Mouse (Mus musculus): ENCODE measurements around the gene Klhdc7b. TPM values are rescaled to one million over a fixed set of nuclear protein-coding genes. Genes with fewer than 3 reads are reported as not detected.

Gene Klhdc7b
- polyA plus RNA-seq, 1 experiment from 2014 or later = not detected

DNA sequence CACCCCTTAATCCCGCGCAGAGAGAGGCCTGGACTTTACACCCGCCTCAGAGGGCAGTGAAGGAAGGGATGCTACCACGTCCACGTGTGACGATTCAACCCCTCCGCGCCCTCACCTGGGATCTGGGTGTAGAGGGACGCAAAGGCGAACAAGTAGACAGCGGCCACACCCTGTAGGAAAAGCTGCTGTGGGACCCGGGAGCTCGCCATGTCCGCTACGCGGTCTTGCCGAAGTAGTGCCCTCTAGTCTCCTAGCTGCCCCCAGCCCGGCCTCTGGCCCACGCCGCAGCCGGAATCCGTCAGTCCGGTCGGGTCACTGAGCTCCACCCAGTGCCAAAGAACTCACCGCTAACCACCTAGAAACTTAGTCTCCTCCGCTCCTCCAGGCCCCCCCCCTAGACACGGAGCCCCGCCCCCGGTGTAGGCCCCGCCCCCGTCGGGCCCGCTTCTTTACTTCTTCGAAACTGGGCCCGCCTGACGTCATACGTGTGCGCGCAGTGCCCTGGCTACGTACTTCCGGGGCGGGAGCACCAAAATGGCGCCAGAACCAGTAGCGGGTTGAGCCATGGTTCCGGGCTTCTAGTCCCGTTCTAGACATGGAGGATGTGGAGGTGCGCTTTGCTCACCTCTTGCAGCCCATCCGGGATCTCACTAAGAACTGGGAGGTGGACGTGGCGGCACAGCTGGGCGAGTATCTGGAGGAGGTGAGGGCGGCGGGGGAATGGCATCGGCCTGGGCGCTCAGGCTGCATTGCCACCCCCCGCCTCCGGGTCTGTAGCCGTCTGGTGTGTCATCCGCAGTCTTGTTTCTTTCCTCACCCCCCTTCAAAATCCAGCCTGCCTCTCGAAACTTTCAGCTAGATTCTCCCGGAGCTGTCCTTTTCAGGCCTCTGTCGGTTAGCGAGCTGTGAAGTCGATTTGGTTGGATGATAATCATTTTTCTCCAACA lies 29.2 kb upstream of the Klhdc7b start, which contains the start of the genes Lmf2 and Ncaph2:
TSS of gene Lmf2 (minus strand) at position 419 of the 947 bp plus-strand sequence.
TSS of gene Ncaph2 (plus strand) at position 479 of the 947 bp plus-strand sequence.
- no peaks in the 10 kb centered on the region for H3K9me3 ChIP-seq
- peaks cover 37% of the 10 kb centered on the region for H3K4me1 ChIP-seq
- peaks cover 30% of the 10 kb centered on the region for H3K36me3 ChIP-seq
- peak within 1 kb of the TSS; percentile 84 for H3K4me2 ChIP-seq (replicated peaks)
- peak within 1 kb of the TSS; percentile 84 for H3K27ac ChIP-seq (replicated peaks)
- under 1% methylated on average over 64 of the region's 64 CpGs for WGBS
- H3K27me3 ChIP-seq = no peaks in the 10 kb centered on the region
- H3K9ac ChIP-seq (replicated peaks) = peak within 1 kb of the TSS; percentile 73
- ATAC-seq (replicated peaks) = peak; percentile 92
- H3K4me3 ChIP-seq = peak within 1 kb of the TSS; percentile 62

DNA sequence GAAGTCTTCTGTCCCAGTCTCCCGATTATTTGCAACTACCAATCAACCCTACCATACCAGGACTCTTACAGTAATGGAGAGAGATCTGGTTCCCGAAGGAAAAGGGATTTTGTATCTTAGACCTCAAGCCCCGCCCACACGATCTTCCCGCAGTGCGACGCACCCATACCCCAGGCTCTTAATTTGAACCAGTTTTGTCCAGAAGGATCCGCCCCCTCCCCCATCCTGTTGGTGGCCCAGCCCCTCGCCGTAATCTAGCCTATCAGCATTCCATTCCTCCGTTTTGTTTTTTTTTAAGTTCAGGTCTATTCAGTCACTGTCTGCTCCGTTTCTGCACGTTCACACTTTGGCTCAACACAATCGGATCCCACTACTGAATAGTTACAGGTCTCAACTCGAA lies 28.3 kb upstream of the Klhdc7b start:
- peak overlapping the region; percentile 62 for H3K4me3 ChIP-seq
- H3K4me2 ChIP-seq (replicated peaks) = peak overlapping the region; percentile 84
- H3K27ac ChIP-seq (replicated peaks) = peak overlapping the region; percentile 84
- WGBS = under 1% methylated on average over 15 of the region's 15 CpGs
- peak overlapping the region; percentile 73 for H3K9ac ChIP-seq (replicated peaks)
- ATAC-seq (replicated peaks) = peak; percentile 66
- H3K4me1 ChIP-seq = peaks cover 37% of the 10 kb centered on the region
- H3K27me3 ChIP-seq = no peaks in the 10 kb centered on the region
- H3K36me3 ChIP-seq = peaks cover 30% of the 10 kb centered on the region
- no peaks in the 10 kb centered on the region for H3K9me3 ChIP-seq

DNA sequence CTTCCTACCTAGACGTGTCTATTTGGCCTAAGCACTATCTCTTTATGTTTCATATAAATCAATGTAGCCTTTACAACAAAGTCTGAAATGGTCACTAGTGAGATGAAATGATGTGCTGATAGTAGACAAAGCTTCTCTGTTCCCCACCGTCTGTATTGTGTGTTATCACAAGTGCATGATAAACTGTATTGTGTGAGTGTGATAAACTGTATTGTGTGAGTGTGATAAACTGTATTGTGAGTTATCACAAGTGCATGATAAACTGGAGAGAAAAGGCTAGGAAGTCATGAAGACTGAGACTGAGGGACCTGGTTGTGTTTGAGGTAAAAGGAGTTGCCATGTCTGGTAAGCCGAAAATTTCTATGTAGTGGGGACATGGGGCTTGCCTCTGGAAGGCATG lies 25.9 kb upstream of the Klhdc7b start:
- Histone ChIP-seq H3K4me3 (no peak overlapping the region), H3K9ac (replicated peaks) (no peak overlapping the region), H3K4me2 (replicated peaks) (no peak overlapping the region), H3K27ac (replicated peaks) (no peak overlapping the region), H3K36me3 (peaks cover 32% of the 10 kb centered on the region), H3K4me1 (peaks cover 35% of the 10 kb centered on the region), H3K27me3 (no peaks in the 10 kb centered on the region), H3K9me3 (no peaks in the 10 kb centered on the region)
- no peak for ATAC-seq (replicated peaks)
- WGBS = 89% methylated on average over 3 of the region's 3 CpGs

DNA sequence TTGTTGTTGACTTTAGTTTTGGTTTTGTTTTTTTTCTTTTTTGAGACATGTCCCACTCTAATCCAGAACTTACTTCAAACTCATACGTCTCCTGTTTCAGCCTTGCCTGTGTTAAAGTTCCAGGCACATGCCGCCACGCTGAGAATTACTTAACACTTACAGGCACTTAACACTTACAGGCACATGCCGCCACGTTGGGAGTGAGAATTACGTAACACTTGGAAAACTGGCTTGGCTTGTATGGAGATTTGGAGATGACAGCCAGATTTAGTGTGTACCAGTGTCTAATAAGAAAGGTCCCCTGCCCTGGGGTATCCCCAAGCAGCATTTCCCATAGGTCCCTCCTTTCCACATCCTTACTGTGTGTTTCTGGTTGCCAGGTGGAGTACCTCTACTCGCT lies 21.7 kb upstream of the Klhdc7b start:
- H3K27ac ChIP-seq (replicated peaks) = no peak overlapping the region
- 0 out of 2 replicates have a peak, but pooled peaks cover 4% of the 10 kb centered on the region for H3K4me1 ChIP-seq
- H3K9me3 ChIP-seq = no peaks in the 10 kb centered on the region
- WGBS = 90% methylated on average over 7 of the region's 7 CpGs
- no peak overlapping the region for H3K4me3 ChIP-seq
- H3K27me3 ChIP-seq = no peaks in the 10 kb centered on the region
- H3K4me2 ChIP-seq (replicated peaks) = no peak overlapping the region
- H3K36me3 ChIP-seq = peaks cover 74% of the 10 kb centered on the region
- no peak for ATAC-seq (replicated peaks)
- H3K9ac ChIP-seq (replicated peaks) = no peak overlapping the region

DNA sequence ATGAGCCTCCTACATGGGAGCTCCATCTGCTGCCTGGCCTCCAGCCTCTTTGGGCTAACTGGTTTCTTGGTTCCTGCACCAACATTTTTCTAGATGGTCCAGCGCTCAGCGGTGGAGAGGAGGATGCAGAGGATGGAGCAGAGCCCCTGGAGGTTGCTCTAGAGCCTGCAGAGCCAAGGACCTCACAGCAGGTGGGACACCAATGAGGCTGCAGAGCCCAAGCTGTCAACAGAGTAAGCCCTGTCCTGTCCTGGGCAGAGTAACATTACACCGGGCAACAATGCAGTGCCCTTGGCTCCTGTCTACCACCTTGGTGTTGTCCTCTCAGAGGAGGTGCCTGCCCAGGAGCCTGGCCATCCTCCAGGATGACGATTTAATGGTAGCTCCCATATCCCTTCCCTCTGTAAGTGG lies 19.6 kb upstream of the Klhdc7b start:
- ATAC-seq (replicated peaks) = no peak
- Histone ChIP-seq H3K4me2 (replicated peaks) (no peak overlapping the region), H3K27ac (replicated peaks) (no peak overlapping the region), H3K36me3 (peaks cover 95% of the 10 kb centered on the region), H3K4me3 (no peak overlapping the region), H3K27me3 (no peaks in the 10 kb centered on the region), H3K9me3 (no peaks in the 10 kb centered on the region), H3K9ac (replicated peaks) (no peak overlapping the region), H3K4me1 (no peaks in the 10 kb centered on the region)
- 97% methylated on average over 4 of the region's 4 CpGs for WGBS

DNA sequence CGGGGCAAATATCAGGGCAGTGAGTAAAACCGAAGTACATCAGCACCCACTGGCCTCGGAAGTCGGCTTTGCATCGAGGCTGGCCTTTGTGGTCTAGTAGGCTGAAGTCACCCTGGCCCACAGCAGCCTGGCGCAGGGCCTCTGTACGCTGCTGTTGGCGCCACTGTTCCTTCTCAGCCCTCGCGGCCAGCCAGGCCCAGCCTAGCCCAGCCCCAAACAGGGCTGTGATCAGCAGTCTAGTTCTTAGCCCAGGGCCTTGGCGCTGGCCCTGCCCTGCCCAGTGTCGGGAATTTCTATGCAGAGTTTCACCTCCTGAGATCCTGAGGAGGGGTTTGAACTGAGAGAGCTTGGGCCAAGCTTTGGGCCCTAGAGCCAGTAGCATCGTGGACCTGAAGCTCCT lies 12.6 kb upstream of the Klhdc7b start:
- Histone ChIP-seq H3K36me3 (peaks cover 55% of the 10 kb centered on the region), H3K27me3 (peaks cover 14% of the 10 kb centered on the region), H3K4me1 (peaks cover 14% of the 10 kb centered on the region), H3K9ac (replicated peaks) (no peak overlapping the region), H3K4me3 (no peak overlapping the region), H3K4me2 (replicated peaks) (no peak overlapping the region), H3K9me3 (no peaks in the 10 kb centered on the region), H3K27ac (replicated peaks) (no peak overlapping the region)
- 92% methylated on average over 13 of the region's 13 CpGs for WGBS
- no peak for ATAC-seq (replicated peaks)

DNA sequence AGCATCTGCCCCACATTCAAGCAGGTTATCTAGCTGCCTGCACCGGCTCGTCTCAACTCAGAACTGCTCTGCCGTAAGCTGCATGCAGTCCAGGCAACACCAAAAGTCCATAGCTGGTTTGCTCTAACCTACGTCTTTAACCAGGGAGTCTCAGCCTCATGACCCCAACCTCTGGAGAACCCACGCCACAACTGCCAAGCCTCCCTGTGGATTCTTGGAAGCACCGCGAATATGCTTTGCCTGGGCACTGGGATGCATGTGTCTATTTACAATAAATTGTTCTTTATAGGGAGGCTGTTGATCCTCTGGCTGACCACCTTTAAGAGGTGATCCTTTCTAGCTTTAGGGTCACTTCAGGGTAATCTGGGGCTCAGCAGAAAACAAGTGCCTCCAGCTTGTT lies 12.2 kb upstream of the Klhdc7b start:
- H3K4me1 ChIP-seq = peaks cover 14% of the 10 kb centered on the region
- WGBS = 89% methylated on average over 7 of the region's 7 CpGs
- no peaks in the 10 kb centered on the region for H3K9me3 ChIP-seq
- peak overlapping the region; percentile 65 for H3K4me2 ChIP-seq (replicated peaks)
- H3K27me3 ChIP-seq = peaks cover 18% of the 10 kb centered on the region
- peak overlapping the region; percentile 59 for H3K4me3 ChIP-seq
- no peak overlapping the region for H3K9ac ChIP-seq (replicated peaks)
- H3K36me3 ChIP-seq = peaks cover 51% of the 10 kb centered on the region
- no peak for ATAC-seq (replicated peaks)
- H3K27ac ChIP-seq (replicated peaks) = no peak overlapping the region; the same call in 1 of the 2 replicates

DNA sequence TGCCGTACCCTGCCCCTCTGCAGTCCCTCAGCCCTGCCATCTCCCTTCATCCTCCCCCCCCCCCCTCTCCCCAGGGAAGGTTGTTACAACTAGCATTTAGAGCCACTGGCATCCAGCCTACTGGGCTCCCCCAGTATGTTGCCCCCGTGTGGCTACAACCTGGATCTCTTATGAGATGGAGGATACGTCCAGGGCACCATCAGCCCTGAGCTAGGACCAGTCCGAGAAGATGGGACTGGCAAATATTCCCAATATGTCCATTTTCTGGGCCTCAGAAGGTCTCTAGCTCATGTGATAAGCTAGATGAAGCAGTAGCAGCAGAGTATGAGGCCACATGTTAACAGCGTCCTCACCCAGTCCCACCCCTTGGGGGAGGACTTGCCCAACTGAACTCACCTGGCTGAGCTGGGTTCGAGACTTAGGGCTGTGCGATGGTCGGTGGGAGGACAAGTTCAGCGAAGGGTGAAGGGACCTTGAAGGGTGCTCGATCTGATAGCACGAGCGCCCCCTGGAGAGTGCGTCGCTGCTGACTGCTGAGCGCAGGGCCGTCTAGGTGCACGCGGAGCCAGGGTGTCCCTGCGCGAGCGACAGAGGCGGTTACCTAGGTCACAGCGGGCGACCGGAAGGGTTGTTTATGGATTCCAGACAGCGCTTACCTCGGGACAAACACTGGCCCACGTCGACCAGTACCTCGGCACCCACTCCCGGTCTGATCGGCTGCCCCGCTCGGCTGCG lies 11.5 kb upstream of the Klhdc7b start:
- Histone ChIP-seq H3K4me3 (peak overlapping the region; percentile 59), H3K9ac (replicated peaks) (peak overlapping the region; percentile 76), H3K36me3 (peaks cover 44% of the 10 kb centered on the region), H3K4me2 (replicated peaks) (peak overlapping the region; percentile 65), H3K9me3 (no peaks in the 10 kb centered on the region), H3K27ac (replicated peaks) (peak overlapping the region; percentile 93), H3K4me1 (peaks cover 16% of the 10 kb centered on the region), H3K27me3 (peaks cover 25% of the 10 kb centered on the region)
- WGBS = 2% methylated on average over 35 of the region's 35 CpGs
- peak; percentile 88 for ATAC-seq (replicated peaks)

DNA sequence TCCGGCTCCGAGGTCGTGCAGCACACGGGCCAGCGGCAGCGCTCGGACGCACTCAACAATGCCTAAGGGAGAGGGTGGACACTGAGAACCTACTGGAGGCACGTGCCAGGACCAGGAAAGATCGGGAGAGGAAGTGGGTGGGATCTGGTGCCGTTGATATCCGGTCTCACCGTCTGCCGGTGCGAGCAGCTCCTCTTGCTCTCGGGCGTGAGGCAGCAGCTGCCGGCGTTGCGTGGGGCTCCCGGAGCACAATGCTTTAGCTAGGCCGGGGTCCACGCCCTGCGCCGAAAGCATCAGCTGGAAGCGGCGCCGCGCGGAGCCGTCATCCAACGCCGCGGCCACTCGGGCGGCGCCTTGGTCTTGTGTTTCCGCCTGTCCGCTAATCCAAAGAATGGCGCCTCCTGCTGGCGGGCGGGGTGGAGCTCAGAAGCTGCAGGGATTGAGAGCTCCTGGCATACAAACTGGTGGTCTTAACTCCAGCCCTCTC lies 10.9 kb upstream of the Klhdc7b start, which contains the start of gene Sco2:
TSS of gene Sco2 (minus strand) at position 85 of the 487 bp plus-strand sequence.
- peak within 1 kb of the TSS; percentile 65 for H3K4me2 ChIP-seq (replicated peaks)
- H3K27me3 ChIP-seq = peaks cover 31% of the 10 kb centered on the region
- H3K4me1 ChIP-seq = peaks cover 22% of the 10 kb centered on the region
- peak; percentile 86 for ATAC-seq (replicated peaks)
- peak within 1 kb of the TSS; percentile 59 for H3K4me3 ChIP-seq
- peak within 1 kb of the TSS; percentile 76 for H3K9ac ChIP-seq (replicated peaks)
- H3K9me3 ChIP-seq = no peaks in the 10 kb centered on the region
- WGBS = under 1% methylated on average over 42 of the region's 42 CpGs
- peak within 1 kb of the TSS; percentile 93 for H3K27ac ChIP-seq (replicated peaks)
- H3K36me3 ChIP-seq = peaks cover 38% of the 10 kb centered on the region

DNA sequence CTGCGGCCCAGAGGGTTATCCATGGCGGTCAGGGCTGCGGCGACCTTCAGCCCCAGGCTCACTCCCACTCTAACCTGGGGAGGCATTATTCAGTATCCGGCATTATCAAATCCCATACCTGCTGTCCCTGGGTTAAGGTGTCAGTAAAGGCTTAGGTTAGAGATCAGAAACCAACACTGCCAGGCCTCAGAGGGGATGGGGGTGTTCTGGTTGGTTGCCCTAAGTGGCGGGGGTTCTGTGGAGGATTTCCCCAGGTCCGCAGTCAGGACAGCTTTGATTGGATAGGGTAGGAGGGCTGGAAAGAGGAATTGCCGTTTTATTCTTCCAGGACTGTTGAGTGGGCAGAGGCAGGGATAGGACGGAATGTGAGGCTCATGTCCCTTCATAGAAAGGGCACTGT lies 10.4 kb upstream of the Klhdc7b start:
- no peak for ATAC-seq (replicated peaks)
- 51% methylated on average over 9 of the region's 9 CpGs for WGBS

DNA sequence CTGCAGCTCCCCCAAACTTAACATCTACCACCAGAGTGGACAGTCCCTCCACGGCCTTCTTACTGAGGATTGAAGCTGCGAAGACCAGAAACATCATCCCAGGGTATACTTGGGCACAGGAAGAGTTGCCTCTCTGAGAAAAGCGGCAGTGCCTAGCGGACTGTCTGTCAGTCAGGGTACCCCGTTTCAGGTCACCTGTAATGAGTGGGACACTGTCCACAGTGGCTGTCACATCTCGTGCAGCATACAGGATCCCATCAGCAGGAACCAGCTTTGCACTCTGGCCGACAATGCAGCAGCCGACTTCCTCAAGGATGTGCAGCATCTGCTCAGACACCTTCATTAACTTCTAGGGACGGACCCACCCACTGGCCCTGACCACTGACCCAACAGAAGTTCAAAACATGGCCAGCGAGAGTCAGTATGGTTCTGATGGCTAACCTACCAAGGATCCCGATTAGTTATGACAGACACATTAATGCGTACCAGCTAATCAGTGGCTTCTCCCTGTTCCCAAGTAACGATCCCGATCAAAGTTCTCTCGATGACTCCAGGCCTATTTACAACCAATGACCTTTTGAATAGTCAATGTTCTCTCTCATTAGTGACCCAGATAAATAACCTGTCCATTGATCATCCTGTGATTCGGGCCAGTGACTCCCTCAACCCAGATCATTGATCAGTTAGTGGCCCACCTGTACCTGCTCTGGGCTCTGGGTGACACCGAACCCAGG lies 9.7 kb upstream of the Klhdc7b start:
- no peak for ATAC-seq (replicated peaks)
- Histone ChIP-seq H3K27me3 (peaks cover 42% of the 10 kb centered on the region), H3K9ac (replicated peaks) (no peak overlapping the region), H3K4me3 (no peak overlapping the region), H3K4me2 (replicated peaks) (no peak overlapping the region), H3K4me1 (peaks cover 30% of the 10 kb centered on the region), H3K36me3 (peaks cover 26% of the 10 kb centered on the region), H3K9me3 (no peaks in the 10 kb centered on the region), H3K27ac (replicated peaks) (no peak overlapping the region)
- WGBS = 94% methylated on average over 17 of the region's 17 CpGs

More for the DNA sequence above, 10.4 kb upstream of the Klhdc7b start:
- peaks cover 27% of the 10 kb centered on the region for H3K4me1 ChIP-seq
- H3K27me3 ChIP-seq = peaks cover 36% of the 10 kb centered on the region
- peak overlapping the region; percentile 65 for H3K4me2 ChIP-seq (replicated peaks)
- no peaks in the 10 kb centered on the region for H3K9me3 ChIP-seq
- peak overlapping the region; percentile 59 for H3K4me3 ChIP-seq
- peak overlapping the region; percentile 76 for H3K9ac ChIP-seq (replicated peaks)
- peaks cover 33% of the 10 kb centered on the region for H3K36me3 ChIP-seq
- H3K27ac ChIP-seq (replicated peaks) = peak overlapping the region; percentile 93

Data from forebrain, embryonic 15.5 days (tissue).